Mouse (Mus musculus) neural tube, embryonic 13.5 days (tissue): ENCODE measurements at regions not wholly inside any gene's neighbourhood (a gene's known extent, or its start where the extent isn't known, plus 50 kb on each side); places are given as distances from the start of the nearest gene placed in this dataset.

Experiments
- ATAC-seq: fragments of 200-750 bp; cut with Nextera tagmentation; 2 replicates; pipeline ENCODE4 v1.8.0; 2017; ENCODE audit warnings: low read depth, mild to moderate bottlenecking, moderate TSS enrichment, moderate library complexity
- H3K27ac ChIP-seq: fragments of 300-500 bp; sonication (generic); replicated peaks from 2 replicates; pipeline ENCODE4 v1.5.1; 2015; ENCODE audit warnings: moderate library complexity, mild to moderate bottlenecking, inconsistent platforms
- H3K27me3 ChIP-seq: fragments of 300-500 bp; sonication (generic); 2 replicates; pipeline ENCODE4 v1.6.1; 2015; ENCODE audit warnings: mild to moderate bottlenecking, inconsistent platforms
- H3K36me3 ChIP-seq: fragments of 300-500 bp; sonication (generic); 2 replicates; pipeline ENCODE4 v1.6.1; 2015; ENCODE audit warnings: mild to moderate bottlenecking, inconsistent platforms
- H3K4me1 ChIP-seq: fragments of 300-500 bp; sonication (generic); replicated peaks from 2 replicates; pipeline ENCODE4 v1.6.1; 2015; ENCODE audit warnings: inconsistent platforms
- H3K4me2 ChIP-seq: fragments of 300-500 bp; sonication (generic); 2 replicates; pipeline ENCODE4 v1.6.1; 2015; ENCODE audit warnings: inconsistent platforms, mild to moderate bottlenecking, moderate library complexity
- H3K4me3 ChIP-seq: fragments of 300-500 bp; sonication (generic); 2 replicates; pipeline ENCODE4 v1.5.1; 2015; ENCODE audit warnings: mild to moderate bottlenecking, inconsistent platforms
- H3K9ac ChIP-seq: fragments of 300-500 bp; sonication (generic); 2 replicates; pipeline ENCODE4 v1.6.1; 2015; ENCODE audit warnings: moderate library complexity, mild to moderate bottlenecking, inconsistent platforms
- H3K9me3 ChIP-seq: fragments of 300-500 bp; sonication (generic); 2 replicates; pipeline ENCODE4 v1.6.1; 2016; ENCODE audit warnings: inconsistent platforms
- WGBS: fragments of 180-500 bp; shearing (Covaris S2); methylation state at CpG from one replicate; pipeline ENCODE4 v1.1.7; 2015; 5-methylcytosine and 5-hydroxymethylcytosine counted together

- ATAC-seq, result no peak
- no peaks in the 10 kb centered on the region for H3K4me1 ChIP-seq
- no peak overlapping the region for H3K27ac ChIP-seq
- 55% methylated on average over 8 of the region's 8 CpGs for WGBS
- no peak overlapping the region for H3K4me2 ChIP-seq
- no peak overlapping the region for H3K4me3 ChIP-seq
- no peaks in the 10 kb centered on the region for H3K36me3 ChIP-seq
- H3K9ac ChIP-seq, result no peak overlapping the region
- no peaks in the 10 kb centered on the region for H3K27me3 ChIP-seq
- H3K9me3 ChIP-seq, result no peaks in the 10 kb centered on the region
Measured at GRCm38 (mm10) chr1:60823006-60823665, 63.7 kb upstream of the Ctla4 start.

DNA sequence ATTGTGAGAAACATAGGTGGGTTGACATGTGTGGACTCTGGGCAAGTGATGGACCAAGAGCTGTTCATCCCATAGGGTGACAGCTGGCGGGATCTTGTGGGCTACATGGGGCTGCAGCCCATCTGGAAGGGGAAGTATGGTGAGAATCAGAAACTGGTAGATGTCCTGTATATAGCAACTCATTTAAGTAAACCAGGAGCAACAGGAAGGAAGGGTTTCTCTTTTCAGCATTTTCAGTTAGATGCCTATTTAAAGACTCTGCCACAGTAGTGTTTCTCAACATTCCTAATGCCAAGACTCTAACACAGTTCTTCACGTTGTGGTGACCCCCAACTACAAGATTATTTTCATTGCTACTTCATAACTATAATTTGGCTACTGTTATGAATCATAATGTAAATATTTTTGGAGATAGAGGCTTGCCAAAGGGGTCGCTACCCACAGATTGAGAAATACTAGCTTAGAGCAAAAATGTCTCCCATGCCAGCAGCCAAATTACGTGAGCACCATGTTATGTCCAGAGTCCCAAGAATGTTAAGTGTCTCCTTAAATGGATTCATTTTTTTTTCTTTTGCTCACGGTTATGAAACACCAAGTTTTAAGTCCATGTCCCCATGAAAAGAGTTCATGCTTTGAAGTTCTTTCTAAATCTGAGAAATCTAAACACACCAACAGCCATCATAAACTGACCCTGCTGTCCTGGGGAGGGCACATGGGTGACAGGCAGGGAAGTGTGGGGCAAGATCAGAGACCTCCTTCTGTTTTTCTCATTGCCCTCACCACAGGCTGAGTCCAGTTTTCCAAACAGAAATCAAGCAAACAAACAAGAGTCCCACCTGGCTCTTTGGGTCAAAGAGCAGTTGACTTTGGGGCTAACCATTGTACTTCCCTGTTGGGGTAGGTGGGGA is 62.3 kb upstream of the Ctla4 start:
- H3K4me3 ChIP-seq, result no peak overlapping the region
- no peak for ATAC-seq
- no peak overlapping the region for H3K4me2 ChIP-seq
- 89% methylated on average over 5 of the region's 5 CpGs for WGBS
- no peak overlapping the region for H3K27ac ChIP-seq
- H3K9me3 ChIP-seq, result no peaks in the 10 kb centered on the region
- H3K36me3 ChIP-seq, result no peaks in the 10 kb centered on the region
- no peaks in the 10 kb centered on the region for H3K27me3 ChIP-seq
- H3K9ac ChIP-seq, result no peak overlapping the region
- H3K4me1 ChIP-seq, result no peaks in the 10 kb centered on the region

GRCm38 (mm10) chr1:60825256-60826186 is 61.3 kb upstream of the Ctla4 start:
- Histone ChIP-seq H3K4me3 (no peak overlapping the region), H3K4me1 (no peaks in the 10 kb centered on the region), H3K27ac (peak overlapping the region; percentile 50; the same call in 1 of the 2 replicates), H3K4me2 (no peak overlapping the region), H3K27me3 (no peaks in the 10 kb centered on the region), H3K9ac (no peak overlapping the region), H3K36me3 (no peaks in the 10 kb centered on the region), H3K9me3 (no peaks in the 10 kb centered on the region)
- no peak for ATAC-seq
- WGBS, result 69% methylated on average over 9 of the region's 9 CpGs

DNA sequence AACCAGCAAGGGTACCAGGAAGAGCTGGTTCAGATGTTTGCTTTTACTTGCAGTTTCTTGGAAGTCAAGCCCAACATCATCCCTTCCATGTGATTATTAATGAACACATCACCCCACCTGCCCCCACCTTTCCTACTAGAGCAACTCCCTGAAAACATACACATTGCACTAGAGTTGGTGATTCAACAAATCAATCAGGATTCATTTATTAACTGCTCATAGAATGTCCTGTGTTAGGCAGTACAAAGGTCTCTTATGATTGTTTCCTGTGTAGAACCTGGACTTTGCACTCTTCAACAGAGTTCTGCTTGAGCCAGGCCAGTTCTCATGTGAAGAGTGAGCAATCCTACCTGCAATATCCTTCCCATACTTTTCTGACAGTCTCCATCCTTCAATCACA is 59.8 kb upstream of the Ctla4 start:
- Histone ChIP-seq H3K36me3 (no peaks in the 10 kb centered on the region), H3K4me1 (no peaks in the 10 kb centered on the region), H3K27me3 (no peaks in the 10 kb centered on the region), H3K9me3 (no peaks in the 10 kb centered on the region), H3K4me3 (no peak overlapping the region), H3K9ac (no peak overlapping the region), H3K4me2 (no peak overlapping the region), H3K27ac (no peak overlapping the region)
- no peak for ATAC-seq

DNA sequence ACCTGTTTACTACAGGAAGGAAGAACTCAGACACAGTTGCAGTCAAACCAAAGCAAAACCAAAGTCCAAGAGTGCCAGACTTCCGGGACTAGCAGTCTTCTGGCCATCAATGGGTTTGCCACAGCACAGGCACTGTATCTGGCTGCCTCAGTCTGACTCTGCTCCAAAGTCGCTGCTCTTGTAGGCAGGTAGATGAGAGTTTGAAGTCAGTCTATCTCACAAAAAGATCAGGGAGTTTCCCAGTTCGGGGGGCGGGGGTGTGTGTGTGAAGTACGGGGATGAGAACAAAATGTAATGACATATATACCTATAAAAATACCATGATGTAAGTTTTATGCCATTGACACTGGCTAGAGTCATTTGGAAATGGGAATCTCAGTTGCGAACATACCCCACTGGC is 58.6 kb upstream of the Ctla4 start:
- 95% methylated on average over 6 of the region's 6 CpGs for WGBS
- Histone ChIP-seq H3K27me3 (no peaks in the 10 kb centered on the region), H3K4me1 (no peaks in the 10 kb centered on the region), H3K4me3 (no peak overlapping the region), H3K9me3 (no peaks in the 10 kb centered on the region), H3K9ac (no peak overlapping the region), H3K27ac (no peak overlapping the region), H3K4me2 (no peak overlapping the region), H3K36me3 (no peaks in the 10 kb centered on the region)
- ATAC-seq, result no peak

GRCm38 (mm10) chr1:60829849-60830248 is 57.0 kb upstream of the Ctla4 start:
- H3K9ac ChIP-seq, result no peak overlapping the region
- no peaks in the 10 kb centered on the region for H3K27me3 ChIP-seq
- no peaks in the 10 kb centered on the region for H3K4me1 ChIP-seq
- no peak overlapping the region for H3K27ac ChIP-seq
- no peak overlapping the region for H3K4me2 ChIP-seq
- WGBS, result 82% methylated on average over 3 of the region's 3 CpGs
- no peak for ATAC-seq
- H3K9me3 ChIP-seq, result no peaks in the 10 kb centered on the region
- no peaks in the 10 kb centered on the region for H3K36me3 ChIP-seq
- no peak overlapping the region for H3K4me3 ChIP-seq

- ATAC-seq, result no peak
- Histone ChIP-seq H3K4me2 (no peak overlapping the region), H3K9me3 (no peaks in the 10 kb centered on the region), H3K27ac (no peak overlapping the region), H3K4me3 (no peak overlapping the region), H3K27me3 (no peaks in the 10 kb centered on the region), H3K36me3 (no peaks in the 10 kb centered on the region), H3K4me1 (no peaks in the 10 kb centered on the region), H3K9ac (no peak overlapping the region)
- whole genome bisulfite sequencing, result 62% methylated on average over 2 of the region's 2 CpGs
Measured at GRCm38 (mm10) chr1:60833668-60834067, 53.1 kb upstream of the Ctla4 start.
